Mouse (Mus musculus): Measurements from ENCODE around the gene Atp6v1fnb. TPM values are rescaled to one million over a fixed set of nuclear protein-coding genes. Genes with fewer than 3 reads are reported as not detected.

Atp6v1fnb gene
- under 1 TPM in 1 of 2 experiments, not detected in 1; 0.41 TPM for total RNA-seq (2021)
- long read RNA-seq, experiment 1: 0 reads
- long read RNA-seq, experiment 2: 0 reads

- DNase-seq: no peak
These were observed at the start of gene Atp6v1fnb for GRCm38 (mm10) chr6:29471137-29471536. Atp6v1fnb (plus strand) TSS chr6:29471437.

GRCm38 (mm10) chr6:29425118-29425517, 46.1 kb upstream of the Atp6v1fnb start:
- DNase-seq: no peak

- no peak for DNase-seq
These were observed 44.9 kb upstream of the Atp6v1fnb start for GRCm38 (mm10) chr6:29426331-29426730.

GRCm38 (mm10) chr6:29428171-29428570, 43.1 kb upstream of the Atp6v1fnb start:
- no peak for DNase-seq

- DNase-seq: peak; percentile 47
These were observed 40.4 kb upstream of the Atp6v1fnb start for GRCm38 (mm10) chr6:29430681-29431420.

GRCm38 (mm10) chr6:29431473-29431872, 39.8 kb upstream of the Atp6v1fnb start:
- DNase-seq: no peak

GRCm38 (mm10) chr6:29432156-29432555, 39.1 kb upstream of the Atp6v1fnb start:
- no peak for DNase-seq

GRCm38 (mm10) chr6:29432676-29433037, 38.6 kb upstream of the Atp6v1fnb start:
- no peak for DNase-seq

GRCm38 (mm10) chr6:29433038-29433803, 38.0 kb upstream of the Atp6v1fnb start, which contains the start of gene Flnc:
Flnc (plus strand) TSS chr6:29433256.
- DNase-seq: peak; percentile 76

GRCm38 (mm10) chr6:29433804-29434795, 37.1 kb upstream of the Atp6v1fnb start:
- DNase-seq: peak; percentile 68

GRCm38 (mm10) chr6:29434911-29435691, 36.1 kb upstream of the Atp6v1fnb start:
- peak; percentile 78 for DNase-seq

- peak; percentile 62 for DNase-seq
These were observed 35.2 kb upstream of the Atp6v1fnb start for GRCm38 (mm10) chr6:29435940-29436451.

GRCm38 (mm10) chr6:29436461-29436934, 34.7 kb upstream of the Atp6v1fnb start:
- peak; percentile 72 for DNase-seq

GRCm38 (mm10) chr6:29439251-29439650, 32.0 kb upstream of the Atp6v1fnb start:
- DNase-seq: peak; percentile 67

GRCm38 (mm10) chr6:29439789-29440188, 31.4 kb upstream of the Atp6v1fnb start:
- DNase-seq: no peak

GRCm38 (mm10) chr6:29444773-29445172, 26.5 kb upstream of the Atp6v1fnb start:
- peak; percentile 66 for DNase-seq

GRCm38 (mm10) chr6:29445354-29445753, 25.9 kb upstream of the Atp6v1fnb start:
- no peak for DNase-seq

GRCm38 (mm10) chr6:29449858-29450257, 21.4 kb upstream of the Atp6v1fnb start:
- no peak for DNase-seq

- DNase-seq: no peak
These were observed 20.6 kb upstream of the Atp6v1fnb start for GRCm38 (mm10) chr6:29450667-29451066.

GRCm38 (mm10) chr6:29461502-29461901, 9.7 kb upstream of the Atp6v1fnb start:
- peak; percentile 5 for DNase-seq

- DNase-seq: no peak
These were observed 7.8 kb upstream of the Atp6v1fnb start for GRCm38 (mm10) chr6:29463388-29463787.
